Mouse (Mus musculus): ENCODE results near the gene Dtnb.
"Not testable (repeated sequence)": the region's sequence is repeated elsewhere in the genome, so short reads cannot be mapped to it uniquely, and the experiment has no call there.

Gene Dtnb

GRCm38 (mm10) chr12:3660985-3661635 is 88.9 kb downstream of the Dtnb start:
- peak; percentile 51 for DNase-seq (ENCODE audit: low spot score)

GRCm38 (mm10) chr12:3662660-3663059 is 90.5 kb downstream of the Dtnb start:
- DNase-seq (ENCODE audit: low spot score) = no peak

GRCm38 (mm10) chr12:3663386-3663785 is 91.2 kb downstream of the Dtnb start:
- DNase-seq (ENCODE audit: low spot score) = no peak

- no peak for DNase-seq (ENCODE audit: low spot score)
Observed at GRCm38 (mm10) chr12:3669971-3670381, 97.8 kb downstream of the Dtnb start.

- no peak for DNase-seq (ENCODE audit: low spot score)
Observed at GRCm38 (mm10) chr12:3671117-3671516, 98.9 kb downstream of the Dtnb start.

GRCm38 (mm10) chr12:3672786-3673185 is 100.6 kb downstream of the Dtnb start:
- DNase-seq (ENCODE audit: low spot score) = no peak

- no peak for DNase-seq (ENCODE audit: low spot score)
Observed at GRCm38 (mm10) chr12:3673886-3674285, 101.7 kb downstream of the Dtnb start.

- peak; percentile 72 for DNase-seq (ENCODE audit: low spot score)
Observed at GRCm38 (mm10) chr12:3674913-3675312, 102.7 kb downstream of the Dtnb start.

- DNase-seq (ENCODE audit: low spot score) = no peak
Observed at GRCm38 (mm10) chr12:3680721-3681120, 108.5 kb downstream of the Dtnb start.

GRCm38 (mm10) chr12:3683041-3683440 is 110.9 kb downstream of the Dtnb start:
- DNase-seq (ENCODE audit: low spot score) = no peak

- no peak for DNase-seq (ENCODE audit: low spot score)
Observed at GRCm38 (mm10) chr12:3686419-3686940, 114.3 kb downstream of the Dtnb start.

- DNase-seq (ENCODE audit: low spot score) = not testable (repeated sequence)
Observed at GRCm38 (mm10) chr12:3690926-3691529, 118.8 kb downstream of the Dtnb start.

- no peak for DNase-seq (ENCODE audit: low spot score)
Observed at GRCm38 (mm10) chr12:3692795-3693392, 120.7 kb downstream of the Dtnb start.

GRCm38 (mm10) chr12:3695741-3696501 is 123.7 kb downstream of the Dtnb start:
- no peak for DNase-seq (ENCODE audit: low spot score)

- no peak for DNase-seq (ENCODE audit: low spot score)
Observed at GRCm38 (mm10) chr12:3700503-3700902, 128.3 kb downstream of the Dtnb start.

- no peak for DNase-seq (ENCODE audit: low spot score)
Observed at GRCm38 (mm10) chr12:3702903-3703302, 130.7 kb downstream of the Dtnb start.

- DNase-seq (ENCODE audit: low spot score) = no peak
Observed at GRCm38 (mm10) chr12:3719151-3719721, 147.1 kb downstream of the Dtnb start.

GRCm38 (mm10) chr12:3720527-3720926 is 148.3 kb downstream of the Dtnb start:
- DNase-seq (ENCODE audit: low spot score) = no peak

- DNase-seq (ENCODE audit: low spot score) = no peak
Observed at GRCm38 (mm10) chr12:3723762-3724161, 151.6 kb downstream of the Dtnb start.

GRCm38 (mm10) chr12:3724822-3725370 is 152.7 kb downstream of the Dtnb start:
- no peak for DNase-seq (ENCODE audit: low spot score)

- no peak for DNase-seq (ENCODE audit: low spot score)
Observed at GRCm38 (mm10) chr12:3729521-3730075, 157.4 kb downstream of the Dtnb start.

Measured in left cerebral cortex, adult 11 months (tissue).